In genomic region chr14:14800810-14801209, GRCm38 (mm10) we compare ENCODE assay signal across 31 mouse cellular contexts. TPM values are rescaled to one million over a fixed set of nuclear protein-coding genes. Genes with fewer than 3 reads are reported as not detected.
DNase-seq lines count a peak whose midpoint lies in the region; ATAC-seq and TF ChIP-seq lines count a peak whose summit lies in the region.
"Had no signal": no experiment of that assay in that cellular context is flagged by ENCODE, and none has a peak within 500 bp of the region (broad histone marks: within the 10 kb centered on the region; RNA-seq: fewer than 3 reads in every experiment).

No protein-coding gene starts in this region.

- H3K9me3 ChIP-seq in liver, embryonic 11.5 days (ENCODE audit: control insufficient read depth, low read length): no peaks in the 10 kb centered on the region
- no peaks in the 10 kb centered on the region for H3K9me3 ChIP-seq in megakaryocyte, embryonic 14.5 days
- no peaks in the 10 kb centered on the region for H3K9me3 ChIP-seq in midbrain, embryonic 13.5 days
- H3K9me3 ChIP-seq: embryonic facial prominence, embryonic 10.5 days; embryonic facial prominence, embryonic 15.5 days; heart, embryonic 13.5 days; hindbrain, embryonic 12.5 days; intestine, embryonic 15.5 days; limb, embryonic 13.5 days had no signal

- H3K36me3 ChIP-seq in liver, adult 2 months (ENCODE audit: control insufficient read depth, insufficient read depth, low read length): peaks cover 2% of the 10 kb centered on the region
- H3K36me3 ChIP-seq in liver, embryonic 11.5 days (ENCODE audit: control insufficient read depth, insufficient read depth, low read length): no peaks in the 10 kb centered on the region
- peaks cover 14% of the 10 kb centered on the region for H3K36me3 ChIP-seq in megakaryocyte, embryonic 14.5 days (replicated peaks; ENCODE audit: low read length)
- peaks cover 17% of the 10 kb centered on the region for H3K36me3 ChIP-seq in midbrain, embryonic 13.5 days
- H3K36me3 ChIP-seq: intestine, embryonic 15.5 days had no signal

- TF ChIP-seq CTCF in liver, adult 2 months (IDR thresholded peaks at IDR 0.05; ENCODE audit: low read depth, low read length): no peak

- H3K4me3 ChIP-seq in liver, adult 2 months (ENCODE audit: insufficient read depth, low read depth, low read length): no peak overlapping the region
- H3K4me3 ChIP-seq in liver, embryonic 11.5 days (ENCODE audit: low read depth, low read length): no peak overlapping the region
- H3K4me3 ChIP-seq in megakaryocyte, embryonic 14.5 days (replicated peaks): peak overlapping the region; percentile 38
- no peak overlapping the region for H3K4me3 ChIP-seq in midbrain, embryonic 13.5 days (replicated peaks)
- H3K4me3 ChIP-seq: embryonic facial prominence, embryonic 10.5 days; embryonic facial prominence, embryonic 15.5 days; gastrocnemius, adult 2 months; heart, embryonic 13.5 days; hindbrain, embryonic 12.5 days; intestine, embryonic 15.5 days; limb, embryonic 13.5 days had no signal

- ATAC-seq in liver, embryonic 11.5 days (replicated peaks; ENCODE audit: low FRiP score): no peak
- ATAC-seq in common myeloid progenitor, adult 5-6 weeks (replicated peaks; ENCODE audit: low read depth, poor library complexity, severe bottlenecking): peak; percentile 43
- no peak for ATAC-seq in midbrain, embryonic 13.5 days
- ATAC-seq: forebrain, embryonic 14.5 days; hindbrain, postnatal 0 days; intestine, embryonic 15.5 days had no signal

- no peak for TF ChIP-seq POLR2A in liver, adult 2 months (IDR thresholded peaks at IDR 0.05; ENCODE audit: extremely low read depth, insufficient read depth, low read length)

- no peak overlapping the region for H3K27ac ChIP-seq in liver, adult 2 months (replicated peaks; ENCODE audit: insufficient read depth, low read depth, low read length)
- H3K27ac ChIP-seq in liver, embryonic 11.5 days (ENCODE audit: low read depth, low read length): no peak overlapping the region
- no peak overlapping the region for H3K27ac ChIP-seq in midbrain, embryonic 13.5 days
- H3K27ac ChIP-seq: embryonic facial prominence, embryonic 10.5 days; embryonic facial prominence, embryonic 15.5 days; gastrocnemius, adult 2 months; heart, embryonic 13.5 days; hindbrain, embryonic 12.5 days; hindbrain, postnatal 0 days; intestine, embryonic 15.5 days; limb, embryonic 13.5 days; liver, embryonic 14.5 days had no signal

- WGBS in liver, adult 2 months: 92% methylated on average over 3 of the region's 3 CpGs
- WGBS in liver, embryonic 11.5 days: 84% methylated on average over 3 of the region's 3 CpGs
- 94% methylated on average over 3 of the region's 3 CpGs for whole genome bisulfite sequencing in midbrain, embryonic 13.5 days

- DNase-seq in liver, adult 2 months (ENCODE audit: extremely low read depth, low read depth, low spot score): peak; percentile 19
- DNase-seq in liver, embryonic 11.5 days (ENCODE audit: low spot score): no peak
- DNase-seq in CD4-positive helper T cell, adult 2 months (ENCODE audit: low read depth, low spot score): peak; percentile 27
- DNase-seq in kidney, postnatal 36 days: no peak
- no peak for DNase-seq in heart, postnatal 25 days (ENCODE audit: low spot score)
- DNase-seq: adrenal gland, postnatal 25 days; cerebellum, adult 18-20 months; cerebellum, postnatal 14 days; gastrocnemius, adult 2 months; heart, postnatal 10 days; kidney, adult 8-10 months; kidney, postnatal 10 days; lung, embryonic 14.5 days; lung, postnatal 4 days; retina, postnatal 1 day; right cerebral cortex, postnatal 14 days; thymus, postnatal 36 days had no signal

- no peaks in the 10 kb centered on the region for H3K27me3 ChIP-seq in liver, adult 2 months (ENCODE audit: control insufficient read depth, insufficient read depth, low read length)
- no peaks in the 10 kb centered on the region for H3K27me3 ChIP-seq in liver, embryonic 11.5 days (replicated peaks; ENCODE audit: control insufficient read depth, insufficient read depth, low read length)
- H3K27me3 ChIP-seq in megakaryocyte, embryonic 14.5 days (replicated peaks): no peaks in the 10 kb centered on the region
- H3K27me3 ChIP-seq in midbrain, embryonic 13.5 days: no peaks in the 10 kb centered on the region
- H3K27me3 ChIP-seq: embryonic facial prominence, embryonic 15.5 days; heart, embryonic 13.5 days; hindbrain, embryonic 12.5 days; intestine, embryonic 15.5 days; limb, embryonic 13.5 days had no signal

- intact Hi-C loops in heart, postnatal 25 days (cut with DNase I): no loop called here

- no peaks in the 10 kb centered on the region for H3K4me1 ChIP-seq in liver, adult 2 months (ENCODE audit: control insufficient read depth, insufficient read depth, low read length)
- H3K4me1 ChIP-seq in liver, embryonic 11.5 days (replicated peaks; ENCODE audit: control insufficient read depth, insufficient read depth, low read length): no peaks in the 10 kb centered on the region
- peaks cover 9% of the 10 kb centered on the region for H3K4me1 ChIP-seq in megakaryocyte, embryonic 14.5 days
- H3K4me1 ChIP-seq in midbrain, embryonic 13.5 days (replicated peaks): no peaks in the 10 kb centered on the region
- H3K4me1 ChIP-seq: heart, embryonic 13.5 days; hindbrain, embryonic 12.5 days had no signal

- no peak overlapping the region for H3K9ac ChIP-seq in liver, adult 2 months (ENCODE audit: low read depth, low read length)
- no peak overlapping the region for H3K9ac ChIP-seq in liver, embryonic 11.5 days (ENCODE audit: low read depth, low read length)
- H3K9ac ChIP-seq in midbrain, embryonic 13.5 days (replicated peaks): no peak overlapping the region
- H3K9ac ChIP-seq: embryonic facial prominence, embryonic 15.5 days; heart, embryonic 13.5 days; hindbrain, embryonic 12.5 days; intestine, embryonic 15.5 days; limb, embryonic 13.5 days; liver, embryonic 14.5 days; lung, embryonic 14.5 days had no signal

- H3K79me2 ChIP-seq in liver, adult 2 months (ENCODE audit: control insufficient read depth, insufficient read depth, low read length): no peaks in the 10 kb centered on the region

- H3K4me2 ChIP-seq in liver, embryonic 11.5 days: no peak overlapping the region
- no peak overlapping the region for H3K4me2 ChIP-seq in midbrain, embryonic 13.5 days (replicated peaks)
- H3K4me2 ChIP-seq: embryonic facial prominence, embryonic 15.5 days; heart, embryonic 13.5 days; hindbrain, embryonic 12.5 days; intestine, embryonic 15.5 days; limb, embryonic 13.5 days; lung, embryonic 14.5 days; midbrain, embryonic 11.5 days had no signal

RNA-seq across cellular contexts. Expression of gene Nek10, which starts 2.4 kb away (rescaled TPM):
- total RNA-seq in liver, adult 2 months (2014; rRNA removed): under 0.01 TPM in 1 of 2 replicates, not detected in the other
- polyA plus RNA-seq in liver, adult 2 months (2012; rRNA removed): not detected in 2 replicates
- polyA plus RNA-seq in liver, embryonic 11.5 days (2014; fragmentation: Nextera tagmentation; extraction: Ambion mirVana): not detected in 2 replicates
- 0.05 TPM in 1 of 2 replicates, not detected in the other for total RNA-seq in common myeloid progenitor, adult 5-6 weeks (2017)
- not detected in 2 replicates for polyA plus RNA-seq in megakaryocyte, embryonic 14.5 days (2012; ENCODE audit: insufficient read depth, low replicate concordance)
- under 1 TPM; 0.21 to 0.22 TPM for total RNA-seq in heart, postnatal 25 days (2021)
- polyA plus RNA-seq in midbrain, embryonic 13.5 days (2015; fragmentation: Nextera tagmentation; extraction: Ambion mirVana): 0.09 TPM in 1 of 2 replicates, not detected in the other
- polyA plus RNA-seq: embryonic facial prominence, embryonic 10.5 days; intestine, embryonic 15.5 days; small intestine, adult 2 months had no signal

Comparison
In these comparisons a context has a peak if more than half of its experiments do, and no peak if none do; other contexts are left out.
1. DNase-seq: peak in liver, adult 2 months (single experiment) and CD4-positive helper T cell, adult 2 months (single experiment); none in liver, embryonic 11.5 days (single experiment), kidney, postnatal 36 days (0 of 2) and heart, postnatal 25 days (single experiment).